Mouse (Mus musculus): ENCODE results near the gene Angpt4. TPM values are rescaled to one million over a fixed set of nuclear protein-coding genes. Genes with fewer than 3 reads are reported as not detected.
A peak's percentile ranks its signal among the peaks of the same experiment; 100 is the strongest.

The Angpt4 gene
- not detected in 2 replicates for polyA plus RNA-seq (2012; ENCODE audit: insufficient read depth, low replicate concordance)

GRCm38 (mm10) chr2:151910919-151911500 is at the start of gene Angpt4:
TSS of gene Angpt4 (plus strand) at chr2:151911210.
- Histone ChIP-seq H3K36me3 (replicated peaks; ENCODE audit: low read length) (no peaks in the 10 kb centered on the region), H3K27me3 (replicated peaks) (peaks cover 64% of the 10 kb centered on the region), H3K9me3 (no peaks in the 10 kb centered on the region), H3K4me1 (peaks cover 9% of the 10 kb centered on the region), H3K4me3 (replicated peaks) (peak within 1 kb of the TSS; percentile 30)
- TF ChIP-seq FLI1 (IDR thresholded peaks at IDR 0.05; ENCODE audit: low read length) (no peak), GATA1 (IDR thresholded peaks at IDR 0.05; ENCODE audit: borderline replicate concordance, low read length) (no peak)

- Histone ChIP-seq H3K9me3 (no peaks in the 10 kb centered on the region), H3K4me1 (peaks cover 6% of the 10 kb centered on the region), H3K36me3 (replicated peaks; ENCODE audit: low read length) (no peaks in the 10 kb centered on the region), H3K4me3 (replicated peaks) (no peak overlapping the region), H3K27me3 (replicated peaks) (peaks cover 42% of the 10 kb centered on the region)
- no peak for TF ChIP-seq FLI1 (IDR thresholded peaks at IDR 0.05; ENCODE audit: low read length)
- no peak for TF ChIP-seq GATA1 (IDR thresholded peaks at IDR 0.05; ENCODE audit: borderline replicate concordance, low read length)
These were observed 48.7 kb upstream of the Angpt4 start for GRCm38 (mm10) chr2:151862257-151862810.

DNA sequence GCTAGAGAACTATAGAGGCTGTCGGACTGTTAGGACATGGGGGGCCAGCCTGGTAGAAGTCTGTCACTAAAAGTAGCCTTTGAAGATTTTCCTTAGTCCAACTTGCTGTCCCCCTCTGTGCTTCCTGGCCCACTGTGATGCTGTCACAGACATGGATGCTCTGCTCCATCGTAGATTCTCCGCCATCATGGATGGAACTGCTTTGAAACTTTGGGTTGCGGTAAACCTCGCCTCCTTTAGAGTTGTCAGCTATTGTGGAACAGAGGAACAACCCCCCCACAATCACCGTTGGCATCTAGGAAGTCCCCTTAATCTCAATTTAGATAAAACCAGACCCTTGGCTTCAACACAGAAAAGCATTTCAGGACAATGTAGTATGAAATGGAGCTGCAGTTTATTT is 46.1 kb upstream of the Angpt4 start:
- peaks cover 52% of the 10 kb centered on the region for H3K27me3 ChIP-seq (replicated peaks)
- H3K36me3 ChIP-seq (replicated peaks; ENCODE audit: low read length), result no peaks in the 10 kb centered on the region
- no peak for TF ChIP-seq FLI1 (IDR thresholded peaks at IDR 0.05; ENCODE audit: low read length)
- no peaks in the 10 kb centered on the region for H3K9me3 ChIP-seq
- no peak overlapping the region for H3K4me3 ChIP-seq (replicated peaks)
- H3K4me1 ChIP-seq, result no peaks in the 10 kb centered on the region

- no peaks in the 10 kb centered on the region for H3K4me1 ChIP-seq
- TF ChIP-seq GATA1 (IDR thresholded peaks at IDR 0.05; ENCODE audit: borderline replicate concordance, low read length) (no peak), FLI1 (IDR thresholded peaks at IDR 0.05; ENCODE audit: low read length) (no peak)
- H3K4me3 ChIP-seq (replicated peaks), result no peak overlapping the region
- H3K36me3 ChIP-seq (replicated peaks; ENCODE audit: low read length), result no peaks in the 10 kb centered on the region
- peaks cover 58% of the 10 kb centered on the region for H3K27me3 ChIP-seq (replicated peaks)
- no peaks in the 10 kb centered on the region for H3K9me3 ChIP-seq
These were observed 44.5 kb upstream of the Angpt4 start for GRCm38 (mm10) chr2:151866487-151866886.

DNA sequence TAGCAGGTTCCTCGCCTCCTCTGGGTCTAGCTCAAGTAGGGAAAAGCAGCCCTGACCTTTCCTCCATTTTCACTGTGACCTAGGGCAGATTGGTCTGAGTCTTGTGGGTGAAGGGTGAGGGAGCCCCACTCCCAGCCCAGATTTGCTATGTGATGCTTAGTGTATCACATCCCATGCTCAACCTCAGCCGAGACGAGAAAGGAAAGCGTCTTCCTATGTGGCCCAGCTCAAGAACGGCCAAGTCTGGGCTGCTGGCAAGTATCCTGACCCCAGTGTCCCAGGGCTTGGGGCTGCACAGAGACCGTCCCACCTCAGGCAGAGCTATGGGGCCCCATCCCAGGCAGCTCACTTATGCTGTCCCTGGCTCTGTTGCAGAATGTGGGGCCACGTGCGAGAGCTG is 42.8 kb upstream of the Angpt4 start:
- H3K9me3 ChIP-seq, result no peaks in the 10 kb centered on the region

GRCm38 (mm10) chr2:151874551-151874950 is 36.5 kb upstream of the Angpt4 start:
- Histone ChIP-seq H3K27me3 (replicated peaks) (peaks cover 75% of the 10 kb centered on the region), H3K36me3 (replicated peaks; ENCODE audit: low read length) (no peaks in the 10 kb centered on the region), H3K4me3 (replicated peaks) (no peak overlapping the region), H3K4me1 (peaks cover 31% of the 10 kb centered on the region), H3K9me3 (no peaks in the 10 kb centered on the region)
- TF ChIP-seq FLI1 (IDR thresholded peaks at IDR 0.05; ENCODE audit: low read length) (no peak), GATA1 (IDR thresholded peaks at IDR 0.05; ENCODE audit: borderline replicate concordance, low read length) (no peak)

More for the DNA sequence above, 42.8 kb upstream of the Angpt4 start:
- Histone ChIP-seq H3K4me3 (replicated peaks) (no peak overlapping the region), H3K27me3 (replicated peaks) (peaks cover 61% of the 10 kb centered on the region), H3K4me1 (no peaks in the 10 kb centered on the region), H3K36me3 (replicated peaks; ENCODE audit: low read length) (no peaks in the 10 kb centered on the region)
- TF ChIP-seq FLI1 (IDR thresholded peaks at IDR 0.05; ENCODE audit: low read length) (no peak), GATA1 (IDR thresholded peaks at IDR 0.05; ENCODE audit: borderline replicate concordance, low read length) (no peak)

DNA sequence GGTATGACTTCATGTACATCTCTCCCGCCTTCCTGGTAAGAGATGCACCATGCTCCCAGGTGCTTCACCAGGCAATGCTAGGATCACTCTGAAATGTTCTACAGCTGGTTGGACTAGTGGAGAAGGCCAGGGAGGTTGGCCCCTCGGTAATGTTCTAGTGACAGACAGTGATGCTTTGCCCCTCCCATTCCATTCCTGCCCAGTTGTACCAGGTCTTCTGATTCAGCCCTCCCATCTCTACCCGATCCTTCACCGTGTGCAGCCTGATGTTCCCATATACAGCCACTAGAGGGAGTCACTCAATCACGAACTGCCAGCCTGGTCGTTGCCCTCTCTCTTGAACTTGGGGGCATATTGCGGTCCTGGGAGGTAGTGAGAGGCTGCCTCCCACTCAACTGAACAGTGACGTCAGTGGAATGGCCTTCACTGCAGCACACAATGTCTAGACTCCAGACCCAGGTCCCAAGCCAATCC is 35.0 kb upstream of the Angpt4 start:
- Histone ChIP-seq H3K9me3 (no peaks in the 10 kb centered on the region), H3K4me1 (peaks cover 34% of the 10 kb centered on the region), H3K4me3 (replicated peaks) (peak overlapping the region; percentile 29), H3K27me3 (replicated peaks) (peaks cover 67% of the 10 kb centered on the region), H3K36me3 (replicated peaks; ENCODE audit: low read length) (no peaks in the 10 kb centered on the region)
- TF ChIP-seq FLI1 (IDR thresholded peaks at IDR 0.05; ENCODE audit: low read length) (no peak), GATA1 (IDR thresholded peaks at IDR 0.05; ENCODE audit: borderline replicate concordance, low read length) (no peak)

DNA sequence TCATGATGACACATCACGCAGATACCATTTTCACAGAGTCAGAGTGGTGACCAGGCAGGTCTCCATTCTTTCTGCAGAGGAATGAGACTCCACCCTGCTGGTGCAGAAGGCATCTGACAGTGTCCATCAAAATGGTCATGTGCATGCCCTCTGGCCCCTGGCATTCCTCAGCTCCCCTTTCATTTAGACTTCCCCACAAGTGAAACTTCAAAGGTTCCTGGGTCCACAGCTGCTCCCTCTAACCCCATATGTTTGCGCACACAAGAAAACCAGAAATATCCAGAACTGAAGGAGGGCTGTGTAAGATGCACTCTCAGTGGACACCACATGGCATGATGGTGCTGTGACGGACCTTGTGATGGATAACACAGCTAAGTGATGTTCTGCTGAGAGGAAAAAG is 32.4 kb upstream of the Angpt4 start:
- Histone ChIP-seq H3K9me3 (no peaks in the 10 kb centered on the region), H3K27me3 (replicated peaks) (peaks cover 48% of the 10 kb centered on the region), H3K4me3 (replicated peaks) (peak overlapping the region; percentile 42), H3K36me3 (replicated peaks; ENCODE audit: low read length) (no peaks in the 10 kb centered on the region), H3K4me1 (peaks cover 34% of the 10 kb centered on the region)
- TF ChIP-seq FLI1 (IDR thresholded peaks at IDR 0.05; ENCODE audit: low read length), result no peak
- TF ChIP-seq GATA1 (IDR thresholded peaks at IDR 0.05; ENCODE audit: borderline replicate concordance, low read length), result no peak

DNA sequence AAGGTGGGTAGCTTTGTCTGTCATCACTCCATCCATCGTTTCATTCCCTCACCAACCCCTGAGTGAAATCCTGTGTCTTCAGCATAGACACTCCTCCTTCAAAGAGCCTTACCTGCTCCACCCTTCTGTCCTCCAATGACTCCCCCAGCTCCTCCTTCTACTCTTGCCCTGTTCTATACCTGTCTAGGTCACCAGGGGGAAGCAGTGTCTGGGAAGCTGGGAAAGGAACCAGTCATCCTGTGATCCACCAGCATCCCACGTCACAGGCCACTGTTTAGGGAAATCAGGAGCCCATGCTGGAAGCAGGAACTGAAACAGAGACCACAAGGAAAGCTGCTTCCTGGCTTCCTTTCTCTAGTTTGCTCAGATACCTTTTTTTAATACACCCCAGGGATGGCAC is 31.2 kb upstream of the Angpt4 start:
- TF ChIP-seq GATA1 (IDR thresholded peaks at IDR 0.05; ENCODE audit: borderline replicate concordance, low read length), result no peak
- TF ChIP-seq FLI1 (IDR thresholded peaks at IDR 0.05; ENCODE audit: low read length), result no peak
- no peak overlapping the region for H3K4me3 ChIP-seq (replicated peaks)
- no peaks in the 10 kb centered on the region for H3K9me3 ChIP-seq
- H3K4me1 ChIP-seq, result peaks cover 31% of the 10 kb centered on the region
- H3K27me3 ChIP-seq (replicated peaks), result peaks cover 39% of the 10 kb centered on the region
- no peaks in the 10 kb centered on the region for H3K36me3 ChIP-seq (replicated peaks; ENCODE audit: low read length)

- peaks cover 46% of the 10 kb centered on the region for H3K27me3 ChIP-seq (replicated peaks)
- H3K4me1 ChIP-seq, result no peaks in the 10 kb centered on the region
- H3K9me3 ChIP-seq, result no peaks in the 10 kb centered on the region
- TF ChIP-seq GATA1 (IDR thresholded peaks at IDR 0.05; ENCODE audit: borderline replicate concordance, low read length) (no peak), FLI1 (IDR thresholded peaks at IDR 0.05; ENCODE audit: low read length) (no peak)
- no peak overlapping the region for H3K4me3 ChIP-seq (replicated peaks)
- H3K36me3 ChIP-seq (replicated peaks; ENCODE audit: low read length), result no peaks in the 10 kb centered on the region
These were observed 20.0 kb upstream of the Angpt4 start for GRCm38 (mm10) chr2:151891031-151891430.

Data from megakaryocyte, embryonic 14.5 days (primary cell).